Mouse (Mus musculus): ENCODE measurements around the gene Car12. TPM values are rescaled to one million over a fixed set of nuclear protein-coding genes. Genes with fewer than 3 reads are reported as not detected.

Car12 gene
- total RNA-seq, 2 experiments from 2014 or later: 1.2 to 2.3 TPM

- ATAC-seq (replicated peaks; ENCODE audit: poor library complexity): no peak
Measured at GRCm38 (mm10) chr9:66708816-66709555, 4.5 kb upstream of the Car12 start.

- ATAC-seq (replicated peaks; ENCODE audit: poor library complexity): no peak
Measured at GRCm38 (mm10) chr9:66710626-66711025, 2.9 kb upstream of the Car12 start.

- ATAC-seq (replicated peaks; ENCODE audit: poor library complexity): peak; percentile 24; the same call in 1 of the 2 replicates
Measured at GRCm38 (mm10) chr9:66714022-66714515, 583 bp downstream of the Car12 start.

- no peak for ATAC-seq (replicated peaks; ENCODE audit: poor library complexity)
Measured at GRCm38 (mm10) chr9:66715361-66715760, 1.9 kb downstream of the Car12 start.

- no peak for ATAC-seq (replicated peaks; ENCODE audit: poor library complexity)
Measured at GRCm38 (mm10) chr9:66716533-66716932, 3.0 kb downstream of the Car12 start.

- no peak for ATAC-seq (replicated peaks; ENCODE audit: poor library complexity)
Measured at GRCm38 (mm10) chr9:66720686-66721450, 7.4 kb downstream of the Car12 start.

- ATAC-seq (replicated peaks; ENCODE audit: poor library complexity): no peak
Measured at GRCm38 (mm10) chr9:66722187-66722868, 8.8 kb downstream of the Car12 start.

- no peak for ATAC-seq (replicated peaks; ENCODE audit: poor library complexity)
Measured at GRCm38 (mm10) chr9:66722869-66723272, 9.4 kb downstream of the Car12 start.

GRCm38 (mm10) chr9:66725591-66725990 is 12.1 kb downstream of the Car12 start:
- ATAC-seq (replicated peaks; ENCODE audit: poor library complexity): no peak

- no peak for ATAC-seq (replicated peaks; ENCODE audit: poor library complexity)
Measured at GRCm38 (mm10) chr9:66727333-66727732, 13.8 kb downstream of the Car12 start.

GRCm38 (mm10) chr9:66730556-66730955 is 17.1 kb downstream of the Car12 start:
- ATAC-seq (replicated peaks; ENCODE audit: poor library complexity): no peak

GRCm38 (mm10) chr9:66731284-66731683 is 17.8 kb downstream of the Car12 start:
- ATAC-seq (replicated peaks; ENCODE audit: poor library complexity): no peak

- ATAC-seq (replicated peaks; ENCODE audit: poor library complexity): no peak
Measured at GRCm38 (mm10) chr9:66732791-66733691, 19.6 kb downstream of the Car12 start.

- ATAC-seq (replicated peaks; ENCODE audit: poor library complexity): no peak
Measured at GRCm38 (mm10) chr9:66734568-66734967, 21.1 kb downstream of the Car12 start.

GRCm38 (mm10) chr9:66735122-66735521 is 21.6 kb downstream of the Car12 start:
- ATAC-seq (replicated peaks; ENCODE audit: poor library complexity): no peak

GRCm38 (mm10) chr9:66736016-66736415 is 22.5 kb downstream of the Car12 start:
- no peak for ATAC-seq (replicated peaks; ENCODE audit: poor library complexity)

- no peak for ATAC-seq (replicated peaks; ENCODE audit: poor library complexity)
Measured at GRCm38 (mm10) chr9:66736551-66736950, 23.1 kb downstream of the Car12 start.

GRCm38 (mm10) chr9:66739516-66739915 is 26.0 kb downstream of the Car12 start:
- no peak for ATAC-seq (replicated peaks; ENCODE audit: poor library complexity)

- no peak for ATAC-seq (replicated peaks; ENCODE audit: poor library complexity)
Measured at GRCm38 (mm10) chr9:66744531-66744930, 31.0 kb downstream of the Car12 start.

GRCm38 (mm10) chr9:66748390-66748789 is 34.9 kb downstream of the Car12 start:
- ATAC-seq (replicated peaks; ENCODE audit: poor library complexity): no peak
